Mouse (Mus musculus): ENCODE data around the gene Adam15.

DNA sequence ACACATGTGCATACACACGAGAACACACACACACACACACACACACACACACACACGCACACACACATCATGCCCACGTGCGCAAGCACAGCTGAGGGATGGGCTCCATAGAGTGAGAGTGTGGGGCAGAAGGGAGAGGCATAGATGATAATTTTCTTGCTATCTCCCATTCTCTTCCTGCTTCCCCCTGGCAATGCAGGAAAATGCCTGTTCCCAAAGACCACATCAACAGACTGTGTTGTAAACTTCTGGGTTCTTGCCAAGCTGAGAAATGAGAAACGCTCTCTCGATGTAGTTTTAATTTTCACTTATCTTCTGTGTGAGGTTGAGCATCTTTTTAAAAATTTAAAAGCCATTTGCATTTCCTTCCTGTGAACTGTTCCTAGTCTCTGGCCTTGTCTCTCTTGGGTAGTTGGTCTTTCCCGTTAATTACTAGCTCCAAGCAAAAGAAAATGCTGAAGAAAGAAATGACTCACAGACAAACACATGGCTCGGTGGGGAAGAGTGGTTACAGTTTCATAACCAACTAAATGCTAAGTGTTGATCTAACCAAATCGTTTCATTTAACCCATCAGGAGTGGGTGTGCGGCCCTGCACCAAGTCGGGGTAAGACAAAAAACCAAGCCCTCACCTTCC is 52.9 kb downstream of the Adam15 start:
- TF ChIP-seq CTCF (IDR thresholded peaks at IDR 0.05; ENCODE audit: borderline replicate concordance, extremely low read depth, insufficient read depth, insufficient read length) (no peak), POLR2A (IDR thresholded peaks at IDR 0.05; ENCODE audit: borderline replicate concordance, extremely low read depth, insufficient read depth, insufficient read length, poor library complexity, severe bottlenecking) (no peak)

All from brain, embryonic 14.5 days (tissue).